Mouse (Mus musculus) c-Kit-negative CD71-positive TER-119-positive erythroid progenitor cells, embryonic 14.5 days (primary cell): ENCODE measurements around the gene Rhpn2.

Experiments
- DNase-seq: peaks from one replicate; pipeline ENCODE4 v3.0.0-alpha.2; 2013; ENCODE audit warnings: low read depth, low spot score

Gene Rhpn2

GRCm38 (mm10) chr7:35347918-35348700, 14.1 kb downstream of the Rhpn2 start:
- no peak for DNase-seq

DNA sequence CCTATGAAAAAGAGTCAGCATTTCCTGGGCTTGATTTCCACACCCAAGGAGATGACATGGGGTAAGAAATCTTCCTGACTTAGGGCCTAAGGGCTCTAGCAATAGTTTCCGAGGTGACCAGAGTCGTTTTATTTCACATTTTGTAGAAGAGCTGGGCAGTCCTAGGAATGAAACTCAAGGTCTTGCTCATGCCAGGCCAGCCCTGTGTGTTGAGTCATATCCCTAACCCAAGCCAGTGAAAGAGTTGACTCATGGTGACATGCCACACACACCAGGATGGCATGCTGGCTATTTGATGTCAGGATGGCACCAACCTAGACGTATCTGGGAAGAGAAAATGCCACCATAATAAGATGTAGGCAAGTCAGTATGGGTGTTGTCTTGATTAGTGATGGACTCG, 15.1 kb downstream of the Rhpn2 start:
- DNase-seq: no peak

DNA sequence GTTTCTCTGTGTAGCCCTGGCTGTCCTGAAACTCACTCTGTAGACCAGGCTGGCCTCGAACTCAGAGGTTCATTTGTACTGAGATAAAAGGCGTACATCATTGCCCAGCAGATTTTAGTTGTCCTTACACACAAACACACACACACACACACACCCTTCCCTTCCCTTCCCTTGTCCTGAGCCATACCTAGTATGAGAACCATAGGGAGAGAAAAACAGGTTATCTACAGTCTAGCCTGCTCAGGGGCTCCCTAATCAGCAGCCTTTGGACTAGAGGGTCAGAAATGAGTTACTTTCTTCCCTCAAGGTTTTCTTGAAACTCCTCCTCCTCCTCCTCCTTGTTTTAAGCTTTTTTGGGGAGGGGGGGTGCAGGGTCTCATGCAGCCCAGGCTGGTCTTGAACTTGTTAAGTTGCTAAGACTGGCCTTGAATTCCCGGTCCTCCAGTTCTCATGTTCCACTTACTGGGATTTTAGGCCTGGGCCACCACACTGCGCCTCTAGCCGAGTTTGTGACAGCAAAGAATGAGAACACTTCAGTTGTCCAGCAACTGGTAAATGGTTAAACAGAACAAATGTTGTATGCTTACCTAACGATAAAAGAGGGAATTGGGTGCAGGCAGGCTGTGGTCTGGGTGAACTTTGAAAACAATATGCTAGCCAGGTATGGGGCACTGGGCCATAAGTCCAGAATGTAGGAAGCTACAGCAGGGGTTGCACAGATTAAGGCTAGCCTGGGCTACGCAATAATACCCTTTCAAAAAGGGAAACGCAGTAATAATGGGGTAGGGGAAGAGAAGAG, 16.1 kb downstream of the Rhpn2 start:
- no peak for DNase-seq

GRCm38 (mm10) chr7:35351155-35351554, 17.2 kb downstream of the Rhpn2 start:
- no peak for DNase-seq

- DNase-seq: no peak
Observed at GRCm38 (mm10) chr7:35353306-35353705, 19.3 kb downstream of the Rhpn2 start.

DNA sequence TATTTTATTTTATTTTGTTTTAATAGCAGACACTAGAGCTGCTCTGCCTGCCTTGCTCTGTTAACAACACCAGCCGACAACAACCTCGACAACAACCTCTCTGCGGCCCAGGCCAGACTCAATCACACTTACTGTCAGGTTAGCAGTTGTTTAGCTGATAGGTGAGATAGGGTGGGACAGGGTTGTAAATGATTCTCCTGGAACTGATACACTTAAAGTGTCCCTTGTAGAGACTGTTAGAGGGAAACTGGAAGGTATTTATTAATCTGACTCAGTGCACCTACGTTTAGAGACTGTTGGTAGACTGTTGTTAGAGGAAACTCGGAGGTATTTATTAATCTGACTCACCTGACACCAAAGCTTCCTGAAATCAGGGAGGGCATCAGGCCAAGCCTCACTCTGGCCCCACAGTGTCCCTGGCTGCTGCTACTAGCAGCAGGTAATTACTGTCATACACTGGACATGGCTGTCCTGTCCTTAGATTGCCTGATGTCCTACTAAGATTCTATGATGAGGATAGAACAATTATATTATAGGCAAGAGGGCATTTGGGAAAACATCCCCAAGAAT, 21.4 kb downstream of the Rhpn2 start:
- DNase-seq: no peak

GRCm38 (mm10) chr7:35357621-35358020, 23.7 kb downstream of the Rhpn2 start:
- no peak for DNase-seq

DNA sequence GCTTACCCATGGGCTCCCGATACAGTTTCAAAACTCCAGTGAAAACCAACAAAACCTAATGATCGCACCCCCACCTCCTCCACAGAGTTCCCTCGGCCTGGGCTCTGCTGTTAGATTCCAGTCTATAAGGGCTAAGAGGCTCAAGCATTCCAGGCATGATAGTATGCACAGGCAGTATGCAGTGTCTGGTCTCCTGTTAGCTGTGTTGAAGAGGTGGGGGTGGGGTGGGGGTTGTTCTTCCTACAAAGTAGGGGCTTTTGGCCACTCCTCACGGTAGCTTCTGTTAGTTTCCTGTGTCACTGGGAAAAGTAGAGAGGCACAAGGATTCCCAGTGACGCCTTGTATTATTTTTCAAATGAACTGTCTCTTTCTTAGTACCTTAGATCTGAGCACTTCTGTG, 28.3 kb downstream of the Rhpn2 start:
- no peak for DNase-seq

- DNase-seq: no peak
Observed at GRCm38 (mm10) chr7:35362868-35363267, 28.9 kb downstream of the Rhpn2 start.

GRCm38 (mm10) chr7:35365161-35365910, 31.4 kb downstream of the Rhpn2 start:
- DNase-seq: no peak

- no peak for DNase-seq
Observed at GRCm38 (mm10) chr7:35371096-35371495, 37.1 kb downstream of the Rhpn2 start.

- no peak for DNase-seq
Observed at GRCm38 (mm10) chr7:35372483-35373017, 38.6 kb downstream of the Rhpn2 start.

GRCm38 (mm10) chr7:35373146-35373989, 39.4 kb downstream of the Rhpn2 start:
- no peak for DNase-seq

DNA sequence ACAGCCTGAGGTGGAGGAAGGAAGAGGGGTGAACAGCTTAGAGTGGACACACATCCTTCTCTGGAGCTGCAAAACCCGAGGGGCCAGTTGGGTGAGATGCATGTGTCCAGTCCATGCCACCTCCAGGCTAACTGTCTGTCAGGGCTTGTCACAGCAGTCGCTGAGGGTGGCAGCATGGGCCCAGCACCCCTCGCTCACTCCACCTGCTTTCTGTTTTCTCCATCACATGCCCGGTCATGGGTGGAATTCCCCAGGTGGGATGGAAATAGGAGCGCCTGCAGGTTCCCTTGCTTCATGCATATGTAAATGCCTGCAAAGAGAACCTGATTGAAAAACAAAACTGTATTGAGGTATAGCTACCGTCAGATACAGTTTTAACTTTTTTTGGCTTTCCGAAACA, 40.3 kb downstream of the Rhpn2 start:
- no peak for DNase-seq

DNA sequence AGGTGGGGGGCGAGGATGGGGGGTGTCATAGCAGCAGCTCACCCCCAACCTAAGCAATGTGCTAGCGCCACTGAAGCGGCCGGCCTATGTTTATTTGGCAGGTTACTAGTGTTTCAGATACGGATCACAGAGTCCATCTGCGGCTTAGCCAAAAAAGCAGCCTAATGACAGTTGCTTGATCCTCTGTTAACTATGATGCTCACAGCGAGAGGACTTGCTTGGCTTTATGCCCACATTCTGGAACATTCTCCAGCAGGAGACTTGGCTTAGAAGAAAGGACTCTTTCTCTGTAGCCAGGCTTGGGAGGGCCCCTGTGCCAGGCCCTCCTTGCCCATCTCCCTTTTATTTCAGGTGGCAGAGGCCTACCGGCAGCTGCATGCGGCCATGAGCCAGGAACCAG, 42.7 kb downstream of the Rhpn2 start:
- no peak for DNase-seq

GRCm38 (mm10) chr7:35379492-35380119, 45.6 kb downstream of the Rhpn2 start:
- DNase-seq: no peak

DNA sequence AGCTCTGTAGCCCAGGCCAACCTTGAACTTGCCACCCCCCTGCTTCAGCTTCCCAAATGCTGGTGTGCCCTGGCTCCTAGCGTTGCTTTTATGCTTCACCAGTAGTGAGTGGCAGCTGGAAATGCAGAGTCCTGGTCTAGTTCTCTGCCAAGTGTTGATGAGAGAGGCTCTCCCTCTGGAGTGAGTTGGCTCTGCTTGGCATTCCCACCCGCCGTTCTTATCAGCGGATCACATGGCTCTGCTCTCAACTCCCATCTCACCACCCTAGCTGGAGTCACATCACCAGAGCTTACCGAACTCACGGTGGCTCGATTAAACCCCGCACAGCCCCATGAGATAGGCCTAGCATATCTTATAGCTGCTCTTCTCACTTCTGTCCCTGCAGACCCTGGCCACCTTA, 46.4 kb downstream of the Rhpn2 start:
- no peak for DNase-seq

DNA sequence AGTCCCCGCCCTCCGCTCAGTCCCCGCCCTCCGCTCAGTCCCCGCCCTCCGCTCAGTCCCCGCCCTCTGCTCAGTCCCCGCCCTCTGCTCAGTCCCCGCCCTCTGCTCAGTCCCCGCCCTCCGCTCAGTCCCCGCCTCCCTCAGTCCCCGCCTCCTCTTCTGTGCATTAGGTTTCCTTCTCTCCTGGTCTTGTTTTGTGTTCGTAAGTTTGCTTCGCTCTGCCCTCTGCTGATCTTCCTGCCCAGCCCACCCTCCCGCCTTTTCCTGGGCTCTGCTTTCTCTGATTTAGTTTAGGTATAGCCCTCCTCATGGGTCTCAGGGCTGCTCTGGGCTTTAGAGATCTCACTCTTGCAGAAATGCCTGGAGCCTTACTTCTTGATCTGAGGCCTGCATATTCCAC, 47.9 kb downstream of the Rhpn2 start:
- no peak for DNase-seq

- DNase-seq: no peak
Observed at GRCm38 (mm10) chr7:35382706-35383353, 48.9 kb downstream of the Rhpn2 start.

- DNase-seq: no peak
Observed at GRCm38 (mm10) chr7:35386525-35386952, 52.6 kb downstream of the Rhpn2 start.
